Mouse (Mus musculus) hindbrain, embryonic 11.5 days (tissue): ENCODE measurements around the gene Ubac1. TPM values are rescaled to one million over a fixed set of nuclear protein-coding genes. Genes with fewer than 3 reads are reported as not detected.

Experiments
- ATAC-seq: fragments of 200-750 bp; cut with Nextera tagmentation; 2 replicates; pipeline ENCODE4 v1.8.0; 2017; ENCODE audit warnings: mild to moderate bottlenecking, moderate TSS enrichment, moderate library complexity; ENCODE audit not compliant: low FRiP score
- DNase-seq: peaks from one replicate; pipeline ENCODE4 v3.0.0-alpha.2; 2015; ENCODE audit warnings: low spot score
- H3K27ac ChIP-seq: fragments of 300-500 bp; sonication (generic); 2 replicates; pipeline ENCODE4 v1.5.1; 2014; ENCODE audit warnings: mild to moderate bottlenecking, low read depth, low read length
- H3K27me3 ChIP-seq: fragments of 300-500 bp; sonication (generic); 2 replicates; pipeline ENCODE4 v1.6.1; 2014; ENCODE audit warnings: mild to moderate bottlenecking, low read length, moderate library complexity, mixed read lengths; ENCODE audit not compliant: control insufficient read depth, insufficient read depth
- H3K36me3 ChIP-seq: fragments of 300-500 bp; sonication (generic); 2 replicates; pipeline ENCODE4 v1.6.1; 2014; ENCODE audit warnings: mild to moderate bottlenecking, low read length, moderate library complexity, mixed read lengths; ENCODE audit not compliant: control insufficient read depth, insufficient read depth
- H3K4me1 ChIP-seq: fragments of 300-500 bp; sonication (generic); replicated peaks from 2 replicates; pipeline ENCODE4 v1.6.1; 2014; ENCODE audit warnings: low read length, mixed read lengths; ENCODE audit not compliant: control insufficient read depth, insufficient read depth
- H3K4me2 ChIP-seq: fragments of 300-500 bp; sonication (generic); replicated peaks from 2 replicates; pipeline ENCODE4 v1.6.1; 2014; ENCODE audit warnings: mild to moderate bottlenecking, low read depth, low read length
- H3K4me3 ChIP-seq: fragments of 300-500 bp; sonication (generic); 2 replicates; pipeline ENCODE4 v1.5.1; 2014; ENCODE audit warnings: low read depth, low read length
- H3K9ac ChIP-seq: fragments of 300-500 bp; sonication (generic); 2 replicates; pipeline ENCODE4 v1.6.1; 2014; ENCODE audit warnings: low read depth, low read length
- H3K9me3 ChIP-seq: fragments of 300-500 bp; sonication (generic); 2 replicates; pipeline ENCODE4 v1.6.1; 2016; ENCODE audit warnings: low read length; ENCODE audit not compliant: control insufficient read depth
- WGBS: fragments of 180-500 bp; shearing (Covaris S2); extraction: QIAGEN DNeasy Blood & Tissue Kit; methylation state at CpG from one replicate; pipeline ENCODE4 v1.1.7; 2014; 5-methylcytosine and 5-hydroxymethylcytosine counted together
- polyA plus RNA-seq: library from polyadenylated mRNA; unstranded; fragments of >200 nt; fragmentation: Nextera tagmentation; extraction: Ambion mirVana; gene quantifications from 2 replicates; pipeline ENCODE4 v1.2.1, GENCODE M21; 2014

Gene Ubac1
- polyA plus RNA-seq, 1 experiment from 2014 or later: 106 TPM

DNA sequence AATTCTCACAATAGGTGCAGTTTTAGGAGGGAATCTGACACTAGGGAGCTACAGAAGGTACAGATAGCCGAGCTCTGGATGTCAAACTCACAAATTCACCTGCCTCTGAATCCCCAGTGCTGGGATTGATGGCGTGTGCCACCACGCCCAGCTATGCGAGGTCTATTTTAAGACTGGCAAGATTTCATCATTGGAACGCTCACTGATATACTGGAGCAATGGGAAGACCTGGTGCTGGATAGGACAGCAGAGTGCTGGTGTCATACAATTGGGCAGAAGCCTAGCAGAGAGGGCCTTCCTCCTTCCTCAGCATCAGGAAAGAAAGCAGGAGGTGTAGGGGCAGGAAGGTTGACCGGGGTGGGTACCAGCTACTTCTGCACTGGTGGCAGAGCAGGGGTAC lies 33.7 kb downstream of the Ubac1 start:
- Histone ChIP-seq H3K27ac (no peak overlapping the region), H3K4me1 (no peaks in the 10 kb centered on the region), H3K9me3 (no peaks in the 10 kb centered on the region), H3K36me3 (no peaks in the 10 kb centered on the region), H3K9ac (no peak overlapping the region), H3K4me3 (no peak overlapping the region), H3K4me2 (no peak overlapping the region), H3K27me3 (no peaks in the 10 kb centered on the region)
- DNase-seq (no peak), ATAC-seq (no peak)
- WGBS: 87% methylated on average over 6 of the region's 6 CpGs

DNA sequence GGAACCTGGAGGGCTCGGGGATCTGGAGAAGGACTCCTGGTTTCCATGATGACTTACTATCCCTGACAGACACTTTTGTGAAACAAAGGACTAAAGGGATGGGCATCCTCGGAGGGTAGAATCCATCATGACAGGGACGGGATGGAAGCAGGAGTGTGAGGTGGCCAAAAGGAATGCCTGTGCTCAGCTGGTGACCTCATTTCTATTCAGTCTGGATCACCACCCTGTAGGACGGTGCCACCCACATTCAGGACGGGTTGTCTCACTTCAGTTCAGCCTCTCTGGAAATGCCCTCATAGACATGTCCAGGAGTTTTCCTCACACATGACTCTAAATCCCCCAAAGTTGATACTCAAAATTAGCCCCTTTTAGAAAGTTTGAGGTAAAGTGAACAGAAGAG lies 34.9 kb downstream of the Ubac1 start:
- DNase-seq (no peak), ATAC-seq (no peak)
- Histone ChIP-seq H3K27me3 (no peaks in the 10 kb centered on the region), H3K4me3 (no peak overlapping the region), H3K4me2 (no peak overlapping the region), H3K4me1 (no peaks in the 10 kb centered on the region), H3K9ac (no peak overlapping the region), H3K27ac (no peak overlapping the region), H3K36me3 (no peaks in the 10 kb centered on the region), H3K9me3 (no peaks in the 10 kb centered on the region)
- 57% methylated on average over 5 of the region's 5 CpGs for WGBS

DNA sequence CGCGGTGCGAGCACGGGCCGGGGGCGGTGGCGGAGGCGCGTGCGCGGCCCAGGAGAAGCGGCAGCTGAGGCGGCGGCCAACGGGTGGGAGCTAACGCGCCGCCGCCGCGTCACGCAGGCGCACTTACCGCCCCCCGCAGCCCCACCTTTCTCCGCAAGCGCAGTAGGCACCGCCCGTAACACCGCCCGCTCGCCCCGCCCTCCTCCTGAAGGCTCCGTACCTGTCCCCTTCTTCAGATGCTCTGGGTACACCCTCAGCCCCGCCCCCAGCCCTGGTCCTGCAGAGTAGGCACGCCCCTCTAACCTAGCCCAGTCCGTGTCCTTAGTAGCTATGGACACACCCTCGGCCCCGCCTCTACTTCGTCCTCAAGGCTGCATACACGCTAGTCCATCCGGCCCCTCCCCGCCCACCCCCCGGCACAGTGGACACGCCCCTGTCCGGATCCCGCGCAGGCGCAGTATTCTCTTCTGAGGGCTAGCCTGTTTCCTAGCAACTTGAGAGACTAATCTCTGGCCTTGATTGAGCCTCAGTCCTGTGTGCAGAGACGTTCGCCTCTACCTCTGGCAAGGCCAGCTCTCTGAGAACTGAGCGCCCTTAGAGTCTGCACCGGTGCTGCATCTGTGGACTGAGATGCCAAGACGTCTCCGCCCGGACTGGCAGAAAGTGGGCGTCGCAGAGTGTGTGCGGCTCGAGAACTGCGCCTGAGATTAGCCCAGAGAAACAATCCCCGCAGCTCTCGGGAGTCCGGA lies 38.2 kb downstream of the Ubac1 start, which contains the start of gene Camsap1:
TSS of gene Camsap1 (minus strand) at position 124 of the 749 bp plus-strand sequence.
- H3K27ac ChIP-seq: peak within 1 kb of the TSS; percentile 90
- peaks cover 7% of the 10 kb centered on the region for H3K4me1 ChIP-seq
- ATAC-seq: peak; percentile 99
- H3K36me3 ChIP-seq: no peaks in the 10 kb centered on the region
- peak within 1 kb of the TSS; percentile 96 for H3K9ac ChIP-seq
- DNase-seq: peak; percentile 100
- WGBS: under 1% methylated on average over 48 of the region's 64 CpGs
- peak within 1 kb of the TSS; percentile 95 for H3K4me3 ChIP-seq
- H3K4me2 ChIP-seq: peak within 1 kb of the TSS; percentile 64
- no peaks in the 10 kb centered on the region for H3K27me3 ChIP-seq
- H3K9me3 ChIP-seq: no peaks in the 10 kb centered on the region

DNA sequence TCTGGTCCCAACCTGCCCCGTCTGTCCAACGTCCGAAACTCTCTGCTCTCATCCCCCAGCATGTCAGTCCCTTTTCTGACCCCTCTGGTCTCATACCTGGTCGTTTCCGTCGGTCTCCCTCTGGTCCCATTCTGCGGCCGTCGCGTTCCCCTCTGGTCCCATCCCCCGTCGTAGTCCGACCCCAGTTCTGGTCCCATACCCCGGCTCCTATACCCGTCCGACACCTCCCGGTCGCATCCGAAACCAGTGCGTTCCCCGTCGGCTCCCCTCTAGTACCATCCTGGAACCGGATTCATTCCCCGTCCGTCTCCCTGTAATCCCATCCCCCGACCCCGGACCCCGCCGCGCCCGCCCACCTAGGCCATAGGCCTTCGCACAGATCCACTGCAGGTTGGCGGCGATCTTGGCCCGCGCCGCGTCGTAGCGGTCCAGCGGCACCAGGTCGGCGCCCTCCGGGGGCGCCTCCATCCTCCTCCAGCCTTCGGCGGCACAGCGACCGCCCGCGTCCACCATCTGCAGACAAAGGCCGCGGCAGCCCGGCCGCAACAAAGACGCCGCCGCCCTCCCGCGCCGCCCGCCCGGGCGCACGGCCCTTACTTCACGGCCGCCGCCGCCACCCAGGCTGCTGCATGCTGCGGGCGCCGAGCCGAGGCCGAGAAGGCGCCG lies 39.0 kb downstream of the Ubac1 start:
- ATAC-seq: peak; percentile 36
- under 1% methylated on average over 67 of the region's 76 CpGs for WGBS

DNA sequence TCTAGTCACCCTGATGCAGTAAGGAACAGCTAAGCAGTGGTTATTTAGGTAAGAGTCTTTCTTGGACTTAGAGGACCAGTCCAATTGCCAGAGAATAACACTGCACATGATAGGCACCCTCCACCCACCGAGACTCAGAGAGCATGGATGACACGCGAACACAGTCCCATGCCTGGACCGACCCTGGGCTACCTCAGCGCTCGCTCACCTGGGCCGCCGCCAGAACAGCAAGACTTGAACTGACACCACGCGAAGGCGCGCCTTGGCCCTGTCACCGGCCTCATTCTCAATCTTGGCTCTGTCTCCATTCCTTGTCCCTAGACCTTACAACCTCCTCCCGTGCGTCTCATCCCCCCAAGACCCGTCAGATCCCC lies 39.5 kb downstream of the Ubac1 start:
- Histone ChIP-seq H3K9me3 (no peaks in the 10 kb centered on the region), H3K27ac (peak overlapping the region; percentile 90; the same call in 1 of the 2 replicates), H3K4me1 (peaks cover 7% of the 10 kb centered on the region), H3K4me2 (peak overlapping the region; percentile 64), H3K4me3 (peak overlapping the region; percentile 95), H3K27me3 (no peaks in the 10 kb centered on the region), H3K9ac (peak overlapping the region; percentile 96), H3K36me3 (no peaks in the 10 kb centered on the region)
- ATAC-seq: no peak
- DNase-seq: no peak
- WGBS: under 1% methylated on average over 16 of the region's 16 CpGs

More for the DNA sequence above, 39.0 kb downstream of the Ubac1 start:
- H3K4me2 ChIP-seq: peak overlapping the region; percentile 64
- no peaks in the 10 kb centered on the region for H3K36me3 ChIP-seq
- peak; percentile 63 for DNase-seq
- H3K27me3 ChIP-seq: no peaks in the 10 kb centered on the region
- H3K27ac ChIP-seq: peak overlapping the region; percentile 90
- no peaks in the 10 kb centered on the region for H3K9me3 ChIP-seq
- peak overlapping the region; percentile 95 for H3K4me3 ChIP-seq
- peak overlapping the region; percentile 96 for H3K9ac ChIP-seq
- H3K4me1 ChIP-seq: peaks cover 7% of the 10 kb centered on the region

DNA sequence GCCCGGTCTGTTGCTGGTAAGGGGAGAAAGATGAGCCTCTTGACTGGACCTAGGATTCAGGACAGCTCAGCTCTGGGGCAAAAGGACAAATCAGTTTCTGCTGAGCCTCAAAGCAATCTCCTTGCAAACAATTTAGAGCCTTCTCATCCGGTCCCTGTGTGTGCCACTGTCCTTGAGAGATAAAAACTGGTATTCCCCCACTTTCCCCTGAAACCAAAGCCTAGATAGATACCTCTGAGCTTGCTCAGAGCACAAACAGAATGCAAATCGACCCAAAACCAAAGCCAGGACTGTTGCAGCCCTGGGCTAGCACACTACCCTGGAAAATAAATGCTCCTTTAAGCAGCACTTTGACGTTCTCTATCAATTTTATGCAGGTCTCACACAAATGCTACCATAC lies 42.5 kb downstream of the Ubac1 start:
- no peak for DNase-seq
- no peak for ATAC-seq
- Histone ChIP-seq H3K4me2 (no peak overlapping the region), H3K27ac (no peak overlapping the region), H3K36me3 (no peaks in the 10 kb centered on the region), H3K9ac (no peak overlapping the region), H3K9me3 (no peaks in the 10 kb centered on the region), H3K27me3 (no peaks in the 10 kb centered on the region), H3K4me1 (peaks cover 7% of the 10 kb centered on the region), H3K4me3 (no peak overlapping the region)
- WGBS: 86% methylated on average over 4 of the region's 4 CpGs

DNA sequence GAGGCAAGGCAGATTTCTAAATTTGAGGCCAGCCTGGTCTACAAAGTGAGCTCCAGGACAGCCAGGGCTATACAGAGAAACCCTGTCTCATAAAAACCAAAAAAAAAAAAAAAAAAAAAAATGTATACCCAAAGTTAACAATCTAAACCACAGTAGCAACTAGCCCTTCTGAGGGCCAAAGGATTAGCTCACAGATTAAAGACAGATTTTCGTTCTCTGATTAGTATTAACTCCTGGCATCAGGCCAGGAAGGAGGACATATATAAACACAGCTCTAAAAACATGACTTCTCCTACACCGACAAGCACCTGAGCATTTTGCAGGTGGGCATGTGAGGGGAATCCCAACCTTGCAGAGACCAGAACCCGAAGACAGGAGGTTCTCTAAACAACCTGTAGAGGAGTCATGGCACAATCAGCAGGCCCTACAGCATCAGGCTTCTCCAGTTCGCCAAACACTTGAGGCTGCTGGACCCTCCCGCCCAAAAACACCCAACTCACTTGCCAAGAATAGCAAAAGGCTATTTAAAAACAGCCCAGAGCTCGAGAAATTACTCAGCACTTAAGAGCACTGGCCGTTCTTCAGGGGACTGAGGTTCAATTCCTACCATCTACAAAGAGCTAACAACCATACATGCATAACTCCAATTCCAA lies 43.8 kb downstream of the Ubac1 start:
- H3K27me3 ChIP-seq: no peaks in the 10 kb centered on the region
- no peak for DNase-seq
- no peaks in the 10 kb centered on the region for H3K36me3 ChIP-seq
- 93% methylated on average over 7 of the region's 7 CpGs for WGBS
- no peak overlapping the region for H3K4me3 ChIP-seq
- no peaks in the 10 kb centered on the region for H3K9me3 ChIP-seq
- H3K27ac ChIP-seq: no peak overlapping the region
- ATAC-seq: no peak
- H3K4me2 ChIP-seq: no peak overlapping the region
- no peak overlapping the region for H3K9ac ChIP-seq
- H3K4me1 ChIP-seq: peaks cover 7% of the 10 kb centered on the region

DNA sequence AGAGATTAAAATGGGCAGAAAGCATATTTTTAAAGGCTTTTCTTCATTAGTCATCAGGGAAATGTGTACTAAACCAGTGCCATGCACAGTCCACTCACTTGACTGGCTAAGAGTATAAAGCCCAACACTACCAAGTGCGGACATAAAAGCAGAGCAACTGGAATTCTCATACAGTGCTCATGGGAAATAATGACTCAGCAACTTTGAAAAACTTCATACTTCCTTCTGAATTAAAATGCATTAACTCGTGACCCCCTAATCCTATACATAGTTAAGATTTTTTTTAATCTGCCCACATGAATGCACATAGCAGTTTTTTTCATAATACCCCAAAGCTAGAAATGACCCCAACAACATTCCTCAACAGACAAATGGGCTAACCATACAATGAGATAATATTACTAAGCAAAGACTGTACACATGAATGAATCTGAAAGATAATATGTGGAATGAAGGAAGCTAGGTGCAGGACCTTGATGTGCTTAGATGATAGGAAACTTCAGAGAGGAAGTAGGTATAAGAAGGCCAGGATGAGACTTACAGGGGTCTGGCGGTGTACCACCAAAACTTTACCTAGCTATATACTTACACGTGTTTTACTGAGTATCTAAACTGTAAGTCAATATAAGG lies 46.3 kb downstream of the Ubac1 start:
- H3K4me1 ChIP-seq: peaks cover 3% of the 10 kb centered on the region; the same call in 1 of the 2 replicates
- H3K4me3 ChIP-seq: no peak overlapping the region
- no peaks in the 10 kb centered on the region for H3K36me3 ChIP-seq
- no peak overlapping the region for H3K27ac ChIP-seq
- no peak for DNase-seq
- no peak for ATAC-seq
- H3K9ac ChIP-seq: no peak overlapping the region
- 92% methylated on average over 4 of the region's 4 CpGs for WGBS
- H3K9me3 ChIP-seq: no peaks in the 10 kb centered on the region
- no peak overlapping the region for H3K4me2 ChIP-seq
- H3K27me3 ChIP-seq: no peaks in the 10 kb centered on the region
